Mouse (Mus musculus) layer of hippocampus, adult 2 months (tissue): ENCODE data around the gene Upf1. TPM values are rescaled to one million over a fixed set of nuclear protein-coding genes. Genes with fewer than 3 reads are reported as not detected.
A peak's percentile ranks its signal among the peaks of the same experiment; 100 is the strongest.

Experiments used
- DNase-seq, 2 experiments: peaks; one replicate each; pipeline ENCODE4 v3.0.0; 2022; ENCODE audit warnings: low spot score in 2 of 2
- H3K27ac ChIP-seq: fragments of 200-600 bp; 2 replicates; pipeline ENCODE4 v1.8.1; 2022
- H3K4me3 ChIP-seq: fragments of 200-600 bp; 2 replicates; pipeline ENCODE4 v1.8.1; 2022; ENCODE audit warnings: mild to moderate bottlenecking
- CTCF ChIP-seq: fragments of 200-600 bp; conservative IDR thresholded peaks from 2 replicates; pipeline ENCODE4 v1.8.1; 2022; ENCODE audit warnings: antibody characterized with exemption, mild to moderate bottlenecking, moderate library complexity
- total RNA-seq, 2 experiments: library from RNA; stranded (reverse); gene quantifications; 2 replicates each; pipeline ENCODE4 v1.2.3; 2021

Upf1 gene
- total RNA-seq, 2 experiments from 2014 or later = 67.7 to 68.7 TPM

DNA sequence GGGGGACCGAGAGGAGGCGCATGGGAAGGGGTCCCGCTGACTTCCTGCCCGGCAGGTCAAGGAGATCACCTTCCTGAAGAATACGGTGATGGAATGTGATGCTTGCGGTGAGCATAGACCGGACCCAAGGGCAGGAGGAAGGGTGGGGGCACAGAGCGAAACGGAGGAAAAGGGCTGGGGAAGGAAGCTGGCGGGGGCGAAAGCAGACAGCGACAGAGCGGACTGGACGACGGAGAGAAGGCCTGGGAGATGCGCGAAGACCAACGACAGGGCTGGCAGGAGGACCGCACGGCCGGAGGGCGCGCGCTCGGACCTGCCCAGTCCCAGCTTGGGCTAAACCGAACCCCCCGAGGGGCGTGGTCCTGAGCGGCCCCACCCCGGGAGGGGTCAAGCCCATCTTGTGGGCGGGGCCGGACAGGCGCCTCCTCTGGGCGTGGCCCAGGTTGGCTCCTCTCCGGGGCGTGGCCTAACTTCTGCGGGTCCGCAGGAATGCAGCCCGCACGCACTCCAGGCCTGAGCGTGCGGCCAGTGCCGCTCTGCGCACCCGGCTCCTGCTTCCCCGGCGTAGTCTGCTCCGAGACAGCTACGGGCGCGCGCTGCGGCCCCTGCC is 21.3 kb upstream of the Upf1 start:
- DNase-seq = peak in 1 of 2 experiments; percentile 47

DNA sequence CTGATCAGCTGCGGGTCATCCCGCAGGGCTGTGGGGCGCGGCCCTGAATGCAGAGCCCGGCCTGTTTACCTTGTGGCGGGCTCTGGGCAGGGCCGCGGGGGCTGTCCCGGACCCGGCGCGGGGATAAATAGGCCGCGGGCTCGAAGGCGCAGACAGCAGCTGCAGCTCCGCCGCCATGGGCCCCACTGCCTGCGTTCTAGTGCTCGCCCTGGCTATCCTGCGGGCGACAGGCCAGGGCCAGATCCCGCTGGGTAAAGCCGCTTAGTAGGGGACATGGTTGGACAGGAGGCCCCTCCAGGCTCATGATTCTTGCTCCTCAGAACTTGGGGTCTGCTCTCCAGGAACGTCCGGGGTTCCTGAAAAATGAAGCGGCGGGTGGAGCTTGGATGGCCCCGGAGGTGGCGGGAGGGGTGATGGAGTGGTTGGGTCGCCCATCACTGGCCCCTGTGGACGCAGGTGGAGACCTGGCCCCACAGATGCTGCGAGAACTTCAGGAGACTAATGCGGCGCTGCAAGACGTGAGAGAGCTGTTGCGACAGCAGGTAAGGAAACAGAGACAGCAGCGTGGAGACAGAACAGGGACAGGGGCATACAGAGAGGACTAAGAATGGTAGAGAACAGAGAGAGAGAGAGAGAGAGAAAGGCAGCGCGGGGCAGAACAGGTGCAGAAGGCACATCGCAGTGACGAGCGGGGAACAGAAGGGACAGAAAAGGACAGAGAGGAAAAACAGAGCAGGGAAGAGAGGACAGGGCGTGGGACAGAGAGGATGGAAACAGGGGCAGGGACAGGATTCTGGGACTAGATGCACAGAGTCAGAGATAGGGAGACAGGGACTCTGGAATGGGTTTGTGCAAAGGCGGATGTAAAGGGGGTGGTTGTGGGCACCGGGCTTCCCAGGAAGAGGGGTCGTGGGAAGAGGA is 20.6 kb upstream of the Upf1 start, which contains the start of gene Comp:
TSS of gene Comp (plus strand) at position 162 of the 921 bp plus-strand sequence.
- TF ChIP-seq CTCF = no peak
- Histone ChIP-seq H3K27ac (no peak within 1 kb of the TSS), H3K4me3 (peak within 1 kb of the TSS; percentile 22; the same call in 1 of the 2 replicates)
- no peak for DNase-seq

More for the DNA sequence above, 21.3 kb upstream of the Upf1 start:
- no peak for TF ChIP-seq CTCF
- H3K27ac ChIP-seq = no peak overlapping the region
- peak overlapping the region; percentile 22; the same call in 1 of the 2 replicates for H3K4me3 ChIP-seq

DNA sequence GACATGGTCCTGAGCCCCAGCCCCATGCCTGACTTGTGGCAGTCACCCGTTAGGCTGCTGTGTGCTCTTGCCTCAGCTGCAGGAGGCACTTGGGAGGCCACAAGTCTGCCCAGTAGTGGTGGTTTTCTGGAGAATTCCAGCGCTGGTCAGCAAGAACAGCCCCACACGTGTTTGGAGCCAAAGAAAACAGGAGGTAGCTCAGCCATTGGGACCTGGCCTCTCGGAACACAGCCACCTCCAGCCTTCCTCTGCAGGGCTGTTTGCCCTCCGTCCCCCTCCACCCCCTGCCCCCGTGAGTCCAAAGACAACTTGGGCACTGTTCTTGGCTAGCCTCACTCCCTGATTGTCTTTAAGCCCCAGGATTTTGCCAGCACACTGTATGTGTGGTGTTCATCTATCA is 18.9 kb upstream of the Upf1 start:
- no peak overlapping the region for H3K27ac ChIP-seq
- DNase-seq = no peak
- TF ChIP-seq CTCF = no peak
- H3K4me3 ChIP-seq = no peak overlapping the region

DNA sequence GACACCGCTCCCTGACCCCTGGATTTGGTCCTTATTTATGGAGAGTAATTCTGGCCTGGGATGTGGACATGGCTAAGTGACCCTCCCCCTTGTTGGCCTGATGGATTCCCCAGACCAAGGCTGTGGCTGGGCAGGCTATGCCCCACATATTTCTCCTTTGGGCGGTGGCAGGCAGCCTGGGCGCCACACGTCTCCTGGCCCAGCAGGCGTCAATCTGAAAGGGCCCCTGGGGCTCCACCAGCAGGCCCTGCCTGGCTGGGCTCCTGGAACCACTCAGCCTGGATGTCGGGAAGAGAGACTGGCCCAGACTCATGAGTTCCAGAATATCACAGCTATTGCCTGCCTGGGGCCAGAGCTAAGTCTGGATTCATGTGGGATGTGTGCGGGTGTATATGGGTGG is 17.4 kb upstream of the Upf1 start:
- H3K27ac ChIP-seq = no peak overlapping the region
- no peak overlapping the region for H3K4me3 ChIP-seq
- no peak for DNase-seq
- TF ChIP-seq CTCF = no peak

DNA sequence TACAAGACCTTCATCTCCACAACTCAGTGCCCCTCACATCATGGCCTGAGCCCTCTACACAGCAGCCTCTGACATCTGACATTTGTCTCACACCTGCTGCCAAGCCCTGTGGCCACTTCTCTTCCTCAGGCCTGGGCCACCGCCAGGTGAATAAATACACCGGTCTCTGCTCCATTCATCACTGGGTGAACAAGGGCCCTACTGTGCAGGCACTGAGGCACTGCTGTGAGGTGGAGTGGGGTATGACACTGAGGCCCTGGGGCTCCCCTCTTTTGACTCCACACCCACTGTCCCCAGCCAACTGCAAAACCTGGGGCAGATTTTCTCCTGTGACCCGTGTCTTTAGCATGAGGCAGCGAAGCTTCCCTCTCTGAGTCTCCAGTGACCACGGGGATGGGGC is 13.5 kb upstream of the Upf1 start:
- H3K4me3 ChIP-seq = no peak overlapping the region
- H3K27ac ChIP-seq = no peak overlapping the region
- no peak for TF ChIP-seq CTCF
- DNase-seq = no peak

DNA sequence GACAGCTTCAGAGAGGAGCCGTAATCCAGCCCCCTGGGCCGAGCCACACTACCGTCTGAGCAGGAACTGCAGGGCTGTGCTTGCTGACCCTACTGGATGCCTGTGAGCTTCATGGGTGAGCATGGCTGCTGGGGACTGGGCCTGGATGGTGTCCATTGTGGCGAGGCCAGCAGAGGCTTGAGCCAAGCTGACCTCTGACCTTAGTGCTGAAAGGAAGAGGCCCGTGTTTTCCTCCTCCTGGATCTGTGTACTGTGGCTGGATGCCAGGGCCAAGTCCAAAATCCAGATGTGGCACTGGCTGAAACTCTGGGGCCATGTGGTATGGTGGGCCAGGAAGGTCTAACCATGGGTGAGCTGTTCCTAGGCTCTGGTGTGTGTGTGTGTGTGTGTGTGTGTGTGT is 11.0 kb upstream of the Upf1 start:
- TF ChIP-seq CTCF = no peak
- no peak for DNase-seq

DNA sequence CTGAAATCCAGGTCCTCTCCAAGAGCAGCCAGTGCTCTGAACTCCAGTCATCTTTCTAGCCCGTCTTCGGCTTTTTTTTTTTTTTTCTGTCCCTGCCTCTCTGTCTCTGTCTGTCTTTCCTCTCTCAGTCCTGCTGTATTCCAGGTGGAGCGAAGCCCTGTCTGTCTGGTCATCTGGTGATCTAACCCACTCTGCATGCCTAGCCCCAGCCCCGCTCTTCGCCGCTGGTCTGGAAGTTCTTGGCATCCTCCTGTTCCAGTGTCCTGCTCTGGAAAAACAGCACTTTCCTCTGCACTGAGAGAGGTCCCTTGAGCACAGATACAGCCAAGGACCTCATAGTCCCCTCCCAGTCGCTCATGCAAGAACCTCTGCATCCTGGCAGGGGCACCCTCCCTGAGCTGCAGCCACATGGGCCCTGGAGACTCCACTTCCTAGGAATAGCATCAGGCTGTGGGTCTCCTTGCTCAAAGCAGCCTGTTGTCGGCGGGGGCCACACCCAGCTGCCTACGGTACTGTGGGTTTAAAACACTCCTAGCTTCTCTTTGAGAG is 8.5 kb upstream of the Upf1 start:
- no peak for TF ChIP-seq CTCF

More for the DNA sequence above, 11.0 kb upstream of the Upf1 start:
- Histone ChIP-seq H3K27ac (no peak overlapping the region), H3K4me3 (no peak overlapping the region)

DNA sequence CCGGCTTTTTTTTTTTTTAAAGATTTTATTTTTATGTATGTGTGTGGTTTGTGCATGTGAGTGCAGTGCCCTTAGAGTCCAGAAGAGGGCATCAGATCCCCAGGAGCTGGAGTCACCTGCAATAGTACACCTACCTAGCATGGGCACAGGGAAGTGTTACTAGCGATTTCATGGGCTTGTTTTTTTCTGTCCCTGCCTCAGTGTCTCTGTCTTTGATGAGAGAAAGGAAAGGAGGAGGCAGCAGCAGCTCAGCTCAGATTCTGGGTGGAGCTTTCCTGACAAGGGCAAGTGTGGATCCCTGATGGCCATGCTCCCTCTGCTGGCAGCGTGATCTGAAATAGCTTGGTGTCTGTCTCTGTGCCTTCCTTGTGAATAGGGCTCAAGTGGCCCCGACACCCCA is 7.7 kb upstream of the Upf1 start:
- H3K27ac ChIP-seq = no peak overlapping the region

More for the DNA sequence above, 8.5 kb upstream of the Upf1 start:
- Histone ChIP-seq H3K4me3 (no peak overlapping the region), H3K27ac (no peak overlapping the region)
- no peak for DNase-seq

DNA sequence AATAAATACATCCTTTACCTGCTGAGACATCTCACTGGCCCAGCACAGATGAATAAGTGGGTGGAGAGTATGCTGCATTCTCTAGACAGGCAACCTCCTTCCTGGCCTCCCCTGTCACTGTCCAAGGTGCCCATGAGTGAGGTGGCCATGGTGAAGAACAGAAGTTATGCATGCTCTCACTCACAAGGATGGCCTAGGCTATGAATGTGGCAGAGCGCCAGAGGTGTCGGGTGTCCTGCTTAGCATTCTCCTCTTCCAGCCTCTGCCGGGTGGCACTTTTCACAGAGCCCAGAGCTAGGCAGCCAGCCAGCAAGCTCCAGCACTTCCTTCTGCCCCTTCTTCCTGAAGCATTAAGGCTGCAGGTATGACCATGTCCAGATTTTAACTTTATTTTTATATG is 6.3 kb upstream of the Upf1 start:
- Histone ChIP-seq H3K27ac (no peak overlapping the region), H3K4me3 (no peak overlapping the region)
- no peak for TF ChIP-seq CTCF
- no peak for DNase-seq

More for the DNA sequence above, 7.7 kb upstream of the Upf1 start:
- no peak overlapping the region for H3K4me3 ChIP-seq
- TF ChIP-seq CTCF = peak; percentile 64
- no peak for DNase-seq

DNA sequence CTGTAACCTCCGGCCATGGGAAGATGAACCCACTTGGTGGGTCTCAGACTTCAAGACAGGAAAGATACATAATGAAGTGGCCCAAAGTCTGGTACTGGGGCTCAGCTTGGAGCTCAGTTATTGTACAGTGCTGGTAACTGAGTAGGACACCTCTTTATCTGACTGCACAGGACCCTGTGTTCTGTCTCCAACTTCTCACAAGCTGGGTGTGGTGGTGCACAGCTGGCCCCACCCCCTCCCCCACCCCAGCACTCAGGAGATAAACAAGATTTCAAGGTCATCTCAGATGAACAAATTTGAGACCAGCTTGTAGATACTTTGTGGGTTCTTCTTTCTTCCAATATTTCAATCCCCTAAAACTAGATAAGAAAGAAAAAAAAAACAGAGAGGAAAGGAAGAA is 3.0 kb upstream of the Upf1 start:
- Histone ChIP-seq H3K27ac (no peak overlapping the region), H3K4me3 (no peak overlapping the region)
- DNase-seq = no peak
- no peak for TF ChIP-seq CTCF

DNA sequence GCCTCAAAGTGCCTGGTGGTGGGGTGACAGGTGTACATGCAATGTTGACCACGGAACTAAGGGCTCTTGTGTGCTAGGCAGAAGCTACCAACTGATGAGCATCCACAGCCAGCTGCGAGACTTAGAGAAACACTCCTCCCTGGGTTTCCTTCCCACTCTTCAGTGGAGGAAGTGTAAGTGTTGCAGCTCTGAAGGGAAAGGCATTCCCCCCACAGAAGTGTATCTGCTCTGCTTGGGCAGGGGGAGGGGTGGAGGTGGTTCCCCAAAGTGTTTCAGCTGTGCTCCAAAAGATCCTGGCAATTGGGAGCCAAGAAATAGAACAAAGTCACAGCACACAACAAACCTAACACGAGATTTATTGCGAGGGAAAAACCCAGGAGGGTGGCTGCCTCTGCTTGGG is 926 bp upstream of the Upf1 start:
- H3K4me3 ChIP-seq = peak overlapping the region; percentile 70
- TF ChIP-seq CTCF = no peak
- peak overlapping the region; percentile 98 for H3K27ac ChIP-seq
- no peak for DNase-seq

DNA sequence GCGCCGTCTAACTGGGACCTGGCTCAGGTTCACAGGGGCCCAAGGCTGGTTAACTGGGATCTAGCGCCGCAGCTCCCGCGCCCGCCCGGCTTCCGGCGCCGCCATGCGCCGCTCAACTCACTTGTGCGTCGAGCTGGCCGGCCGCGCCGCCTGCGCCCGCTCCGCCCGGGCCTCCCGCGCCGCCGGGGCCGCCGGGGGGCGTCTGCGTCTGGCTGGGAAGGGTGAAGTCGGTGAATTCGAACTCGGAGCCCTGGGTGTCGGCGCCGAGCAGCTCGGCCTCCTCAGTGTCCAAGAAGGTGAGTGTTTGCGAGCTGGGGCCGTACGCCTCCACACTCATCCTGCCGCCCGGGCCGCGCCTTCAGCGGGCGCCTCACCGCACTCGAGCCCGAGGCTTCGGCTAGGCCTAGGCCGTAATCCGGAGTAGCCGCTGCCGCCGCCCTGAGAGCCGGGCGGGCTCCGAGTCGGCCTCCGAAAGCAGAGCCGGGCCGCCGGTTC is 374 bp downstream of the Upf1 start:
- peak overlapping the region; percentile 90 for H3K4me3 ChIP-seq
- DNase-seq = no peak
- peak overlapping the region; percentile 93 for H3K27ac ChIP-seq
- TF ChIP-seq CTCF = no peak

DNA sequence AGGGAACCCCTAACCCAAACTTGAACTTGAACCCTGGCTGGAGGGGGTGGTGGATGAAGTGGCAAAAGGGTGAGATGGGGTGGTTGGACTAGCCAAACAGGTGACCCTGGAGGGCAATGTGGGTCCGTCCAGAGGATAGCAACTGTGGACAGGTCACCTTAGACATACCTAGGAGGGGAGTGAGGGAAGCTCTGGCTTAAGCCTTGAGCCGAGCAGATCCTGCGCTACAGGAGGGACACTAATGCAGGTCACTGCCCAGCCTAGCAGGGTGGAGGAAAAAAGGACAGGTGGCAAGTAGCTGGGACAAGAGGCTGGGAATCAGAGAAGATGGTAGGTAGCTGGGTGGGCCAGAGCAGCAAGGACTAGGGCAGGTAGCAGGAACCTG is 1.1 kb downstream of the Upf1 start:
- H3K27ac ChIP-seq = peak overlapping the region; percentile 93

More for the DNA sequence above, 1.1 kb downstream of the Upf1 start:
- no peak for TF ChIP-seq CTCF
- H3K4me3 ChIP-seq = peak overlapping the region; percentile 90
- no peak for DNase-seq
